Mouse (Mus musculus) gastrocnemius, adult 2 months (tissue): Measurements from ENCODE around the gene Rpp21. TPM values are rescaled to one million over a fixed set of nuclear protein-coding genes. Genes with fewer than 3 reads are reported as not detected.

Experiments used
- DNase-seq: peaks from one replicate; pipeline ENCODE4 v3.0.0; 2022
- H3K27ac ChIP-seq: fragments of 200-600 bp; 2 replicates; pipeline ENCODE4 v1.8.1; 2022; ENCODE audit warnings: mild to moderate bottlenecking
- H3K4me3 ChIP-seq: fragments of 200-600 bp; 2 replicates; pipeline ENCODE4 v1.8.1; 2022; ENCODE audit warnings: mild to moderate bottlenecking, moderate library complexity
- CTCF ChIP-seq: fragments of 200-600 bp; IDR thresholded peaks from 2 replicates; pipeline ENCODE4 v1.8.1; 2022; ENCODE audit warnings: antibody characterized with exemption, mild to moderate bottlenecking, moderate library complexity
- intact Hi-C: fragments of 180-260 bp; cut with DNase I; formaldehyde crosslinking; loops from one replicate; pipeline ENCODE4 v1.15.1; 2025
- total RNA-seq, 2 experiments: library from RNA; stranded (reverse); gene quantifications; 2 replicates each; pipeline ENCODE4 v1.2.3; 2021

Gene Rpp21
- total RNA-seq, 2 experiments from 2014 or later, result 36.5 to 41.1 TPM

- intact Hi-C loops, result no loop called here
- Histone ChIP-seq H3K27ac (no peak overlapping the region), H3K4me3 (no peak overlapping the region)
- DNase-seq, result no peak
- no peak for TF ChIP-seq CTCF
These were observed 28.8 kb downstream of the Rpp21 start for GRCm38 (mm10) chr17:36229046-36229445.

GRCm38 (mm10) chr17:36226921-36227320, 30.9 kb downstream of the Rpp21 start:
- Histone ChIP-seq H3K27ac (no peak overlapping the region), H3K4me3 (no peak overlapping the region)
- no peak for DNase-seq
- peak; percentile 17; the same call in 1 of the 2 replicates for TF ChIP-seq CTCF
- intact Hi-C loops, result no loop called here

- Histone ChIP-seq H3K27ac (no peak overlapping the region), H3K4me3 (no peak overlapping the region)
- intact Hi-C loops, result no loop called here
- TF ChIP-seq CTCF, result no peak
- no peak for DNase-seq
These were observed 32.5 kb downstream of the Rpp21 start for GRCm38 (mm10) chr17:36225231-36225824.

GRCm38 (mm10) chr17:36224451-36224850, 33.4 kb downstream of the Rpp21 start:
- intact Hi-C loops, result no loop called here
- Histone ChIP-seq H3K4me3 (no peak overlapping the region), H3K27ac (no peak overlapping the region)
- no peak for TF ChIP-seq CTCF
- DNase-seq, result no peak

- H3K4me3 ChIP-seq, result no peak overlapping the region
- TF ChIP-seq CTCF, result no peak
- H3K27ac ChIP-seq, result no peak overlapping the region
- DNase-seq, result no peak
- intact Hi-C loops, result no loop called here
These were observed 39.2 kb downstream of the Rpp21 start for GRCm38 (mm10) chr17:36218594-36219155.

- TF ChIP-seq CTCF, result no peak
- no peak for DNase-seq
- H3K27ac ChIP-seq, result no peak overlapping the region
- intact Hi-C loops, result no loop called here
- H3K4me3 ChIP-seq, result no peak overlapping the region
These were observed 42.3 kb downstream of the Rpp21 start for GRCm38 (mm10) chr17:36215586-36215985.

GRCm38 (mm10) chr17:36206846-36207245, 51.0 kb downstream of the Rpp21 start:
- H3K4me3 ChIP-seq, result no peak overlapping the region
- intact Hi-C loops, result no loop called here
- no peak for DNase-seq
- no peak for TF ChIP-seq CTCF
- H3K27ac ChIP-seq, result no peak overlapping the region

GRCm38 (mm10) chr17:36205862-36206261, 52.0 kb downstream of the Rpp21 start:
- TF ChIP-seq CTCF, result no peak
- no peak for DNase-seq
- intact Hi-C loops, result no loop called here
- peak overlapping the region; percentile 16; the same call in 1 of the 2 replicates for H3K27ac ChIP-seq
- H3K4me3 ChIP-seq, result peak overlapping the region; percentile 67

Other genes with a start within 250 kb of the Rpp21 start
- 1 to 10 TPM; 2.0 to 2.5 TPM for gene H2-T24, start 237.5 kb downstream of the Rpp21 start, total RNA-seq
- gene H2-T23, start 225.2 kb downstream of the Rpp21 start, total RNA-seq, result 1 to 10 TPM; 6.3 to 9.2 TPM
- 1 to 10 TPM; 8.8 to 9.7 TPM for gene H2-T22, start 215.3 kb downstream of the Rpp21 start, total RNA-seq
- not detected for gene Gm6034, start 215.1 kb downstream of the Rpp21 start, total RNA-seq
- gene Gm11127, start 199.7 kb downstream of the Rpp21 start, total RNA-seq, result 1 to 10 TPM; 1.5 to 2.1 TPM
- not detected for gene Gm19684, start 136.4 kb downstream of the Rpp21 start, total RNA-seq
- gene Gm7030, start 128.6 kb downstream of the Rpp21 start, total RNA-seq, result not detected
- not detected for gene Gm8909, start 89.5 kb downstream of the Rpp21 start, total RNA-seq
- not detected for gene H2-T3, start 67.8 kb downstream of the Rpp21 start, total RNA-seq
- 1 to 10 TPM; 7.3 to 7.4 TPM for gene Trim39, start 14.2 kb upstream of the Rpp21 start, total RNA-seq
- not detected for gene H2-M10.2, start 28.4 kb upstream of the Rpp21 start, total RNA-seq
- gene H2-M10.1, start 68.1 kb upstream of the Rpp21 start, total RNA-seq, result not detected
- gene H2-M10.3, start 110.3 kb upstream of the Rpp21 start, total RNA-seq, result not detected
- gene H2-M10.4, start 204.3 kb upstream of the Rpp21 start, total RNA-seq, result not detected